Mouse (Mus musculus) right cerebral cortex, adult 2 months (tissue): ENCODE measurements around the gene Mag.

Source experiments
- DNase-seq, 2 experiments: peaks; one replicate each; pipeline ENCODE4 v3.0.0; 2021 to 2022; ENCODE audit warnings: low spot score in 2 of 2

Gene Mag

DNA sequence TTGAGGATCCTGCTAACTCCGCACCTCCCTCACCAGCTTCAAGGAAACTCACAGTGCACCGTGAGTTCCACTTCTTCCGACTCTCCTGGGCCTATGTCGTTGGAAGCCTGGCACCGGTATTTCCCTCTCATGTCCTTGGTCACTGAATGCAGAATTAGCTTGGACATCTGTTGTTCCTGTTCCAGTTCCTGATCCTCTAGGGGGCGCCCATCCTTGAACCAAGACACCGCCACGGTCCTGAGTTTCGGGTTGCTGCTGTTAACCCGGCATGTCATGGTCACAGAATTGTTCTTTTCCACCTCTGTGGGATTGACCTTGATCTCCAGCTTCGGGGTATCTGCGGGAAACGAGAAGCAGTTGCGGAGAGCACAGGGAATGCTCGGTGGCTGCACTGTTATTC lies 41.6 kb downstream of the Mag start:
- peak; percentile 68 to 73 for DNase-seq

DNA sequence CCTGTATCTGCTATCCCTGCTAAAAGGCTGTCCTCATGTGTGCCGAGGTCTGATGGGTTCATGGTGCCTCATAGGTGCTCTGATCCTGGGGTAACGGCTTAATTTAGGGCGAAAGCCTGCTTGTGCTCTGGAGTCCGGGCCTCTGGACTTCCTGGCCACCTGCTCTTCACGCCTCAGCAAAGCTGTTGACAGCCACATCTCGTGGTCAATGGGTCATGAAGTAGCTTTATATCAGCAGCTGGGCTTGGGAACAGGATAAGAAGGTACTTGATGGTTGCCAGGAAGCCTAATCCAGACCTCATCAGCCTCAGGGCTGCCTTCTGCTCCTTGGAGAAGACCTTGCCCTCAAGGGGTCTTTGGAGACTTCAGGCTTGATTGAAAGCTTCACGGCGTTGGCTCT lies 51.3 kb downstream of the Mag start:
- no peak for DNase-seq

DNA sequence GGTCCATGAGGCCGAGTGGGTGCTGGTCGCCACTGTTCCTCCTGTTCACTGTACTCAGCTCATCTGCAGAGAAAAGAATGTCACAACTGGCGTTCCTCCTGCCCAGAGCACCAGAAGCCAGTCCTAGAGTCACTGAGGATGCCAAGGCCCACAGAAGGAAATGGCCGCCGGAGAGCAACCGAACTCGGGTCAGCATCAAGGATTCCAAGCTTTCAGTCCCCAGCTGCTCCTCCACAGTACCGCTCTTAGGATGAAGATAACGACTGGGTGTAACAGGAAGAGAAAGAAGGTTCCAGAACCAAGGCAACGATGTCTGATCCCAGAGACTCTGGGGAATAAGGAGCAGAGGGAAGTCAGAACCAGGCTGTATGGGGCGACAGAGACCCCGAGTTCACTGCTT lies 53.2 kb downstream of the Mag start, which contains the start of gene Ffar1:
TSS of gene Ffar1 (minus strand) at position 101 of the 400 bp plus-strand sequence.
- DNase-seq: no peak

DNA sequence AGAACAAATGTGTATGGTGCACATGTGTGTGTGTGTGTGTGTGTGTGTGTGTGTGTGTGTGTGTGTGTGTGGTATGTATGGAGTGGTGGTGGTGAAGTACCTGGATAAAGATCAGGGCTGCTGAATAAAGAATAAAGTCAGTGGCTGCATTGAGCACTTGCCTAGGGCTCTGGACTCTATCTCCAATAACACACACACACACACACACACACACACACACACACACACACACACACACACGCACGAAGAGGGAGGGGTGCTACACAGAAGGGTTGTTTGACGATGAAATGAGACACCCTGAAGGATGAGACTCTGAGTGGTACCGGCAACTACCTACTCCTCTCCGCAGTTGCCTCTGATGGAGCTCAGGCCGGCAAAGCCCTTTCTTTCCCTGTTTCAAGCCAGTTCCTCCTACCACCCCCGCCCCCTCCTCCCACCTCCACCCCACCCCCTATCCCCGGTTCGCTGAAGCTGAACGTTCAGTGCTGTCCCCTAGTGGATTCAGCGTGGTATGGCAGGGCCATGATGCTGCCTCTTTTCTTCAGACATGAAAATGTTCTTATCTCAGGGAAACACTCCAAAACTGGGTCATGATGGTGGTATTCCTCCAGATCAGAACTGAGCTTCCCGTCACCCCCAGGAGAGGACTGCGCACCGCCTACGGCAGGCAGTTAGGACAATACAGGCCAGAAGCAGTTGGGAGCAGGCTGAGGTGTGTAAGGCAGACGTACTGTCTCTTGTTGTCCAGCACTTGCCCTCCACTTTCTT lies 54.9 kb downstream of the Mag start:
- peak; percentile 58 to 65 for DNase-seq

DNA sequence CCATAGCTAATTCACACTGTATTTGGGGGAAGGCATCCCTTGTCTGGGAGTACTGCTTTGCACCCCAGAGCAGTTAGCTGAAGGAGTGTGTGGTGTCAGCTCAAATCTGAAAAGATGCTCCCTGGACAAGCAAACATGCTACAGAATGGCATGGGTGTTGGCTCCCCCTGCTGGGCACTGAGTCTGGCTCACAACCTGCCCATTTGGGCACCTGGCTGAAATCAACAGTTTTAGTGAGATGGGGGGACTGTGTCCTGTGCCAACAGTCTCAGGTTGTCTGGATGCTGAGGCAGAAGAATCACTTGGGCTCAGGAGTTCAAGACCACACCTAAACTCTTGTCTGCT lies 55.4 kb downstream of the Mag start:
- DNase-seq: peak; percentile 83 to 84

- no peak for DNase-seq
These were observed 56.9 kb downstream of the Mag start for GRCm38 (mm10) chr7:30857746-30858145.

DNA sequence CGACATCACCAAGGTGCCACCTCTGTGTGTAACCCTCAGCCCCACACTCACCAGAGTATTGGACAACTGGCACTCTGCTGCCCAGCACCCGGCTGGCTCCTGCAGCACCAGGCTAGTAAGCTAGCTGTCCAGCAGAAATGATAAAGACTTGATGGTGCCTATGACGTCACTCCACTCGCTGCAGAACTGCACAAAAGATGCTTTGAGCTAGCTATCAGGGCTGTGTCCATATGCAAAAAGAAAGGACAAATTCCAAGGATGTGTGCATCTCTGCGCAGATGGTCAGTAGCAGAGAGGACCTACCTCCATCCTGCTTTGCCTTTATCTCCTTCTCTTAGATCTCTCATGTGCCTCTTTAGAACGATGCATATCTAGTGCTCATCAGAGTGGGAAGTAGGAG lies 58.6 kb downstream of the Mag start, which contains the start of gene Ffar3:
TSS of gene Ffar3 (minus strand) at position 101 of the 400 bp plus-strand sequence.
- no peak for DNase-seq

DNA sequence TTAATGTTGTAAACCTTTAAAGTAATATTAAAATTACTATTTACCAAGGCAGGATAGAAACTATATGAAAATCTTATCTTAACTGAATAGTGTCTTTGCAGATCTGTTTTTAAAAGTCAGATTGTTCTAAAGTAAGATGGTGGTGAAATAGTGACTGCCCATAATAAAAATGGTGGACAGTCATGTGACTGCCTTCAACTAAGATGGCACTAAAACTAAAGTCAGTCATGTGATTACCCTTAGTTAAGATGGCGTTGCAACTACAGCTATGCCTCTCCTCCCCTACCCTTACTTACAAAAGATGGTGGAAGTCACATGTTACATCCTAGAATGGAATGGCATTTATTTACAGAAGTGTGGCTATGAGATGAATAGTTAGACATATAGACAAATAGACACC lies 63.3 kb downstream of the Mag start:
- no peak for DNase-seq
